Mouse (Mus musculus) spleen, adult 2 months (tissue): Measurements from ENCODE around the gene Snu13.

Experiments
- CTCF ChIP-seq: fragments of 200-500 bp; IDR thresholded peaks from 2 replicates; pipeline ENCODE4 v1.5.1; 2011; ENCODE audit warnings: mild to moderate bottlenecking, inconsistent platforms; ENCODE audit not compliant: insufficient read depth, insufficient read length, insufficient replicate concordance; ENCODE audit errors: extremely low read depth
- POLR2A ChIP-seq: fragments of 200-500 bp; IDR thresholded peaks from 2 replicates; pipeline ENCODE4 v1.6.1; 2011; ENCODE audit warnings: low read depth, low read length, inconsistent platforms

DNA sequence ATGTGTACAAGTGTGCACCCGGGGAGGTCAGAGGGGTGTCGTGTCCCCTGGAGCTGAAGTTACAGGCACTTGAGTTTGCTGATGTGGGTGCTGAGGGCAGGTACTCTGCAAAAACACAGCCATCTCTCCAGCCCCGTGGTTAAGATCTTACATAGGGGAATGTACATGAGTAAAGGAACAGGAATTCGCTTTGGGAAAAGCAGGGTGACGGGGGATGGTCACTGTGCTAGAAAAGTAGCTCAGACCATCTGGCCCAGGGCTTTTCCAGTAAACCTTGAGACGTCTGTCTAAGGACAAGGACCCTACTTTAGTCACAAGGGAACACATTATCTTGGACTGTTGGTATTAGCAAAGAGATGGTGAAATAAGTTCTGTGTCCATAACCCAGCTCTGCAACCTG, 35.5 kb downstream of the Snu13 start:
- no peak for TF ChIP-seq CTCF
- no peak for TF ChIP-seq POLR2A
